Mouse (Mus musculus) thymus, adult 2 months (tissue): ENCODE measurements around the gene Gm3336.

Experiments used
- CTCF ChIP-seq: fragments of 200-500 bp; IDR thresholded peaks from 2 replicates; pipeline ENCODE4 v1.5.1; 2012; ENCODE audit warnings: mild to moderate bottlenecking, control low read depth, low read length, moderate library complexity, borderline replicate concordance; ENCODE audit not compliant: control insufficient read depth, poor library complexity, insufficient read depth; ENCODE audit errors: extremely low read depth
- POLR2A ChIP-seq: fragments of 200-500 bp; IDR thresholded peaks from 2 replicates; pipeline ENCODE4 v1.6.1; 2012; ENCODE audit warnings: mild to moderate bottlenecking, low read length, control low read depth, moderate library complexity; ENCODE audit not compliant: control insufficient read depth, poor library complexity, insufficient read depth; ENCODE audit errors: extremely low read depth

DNA sequence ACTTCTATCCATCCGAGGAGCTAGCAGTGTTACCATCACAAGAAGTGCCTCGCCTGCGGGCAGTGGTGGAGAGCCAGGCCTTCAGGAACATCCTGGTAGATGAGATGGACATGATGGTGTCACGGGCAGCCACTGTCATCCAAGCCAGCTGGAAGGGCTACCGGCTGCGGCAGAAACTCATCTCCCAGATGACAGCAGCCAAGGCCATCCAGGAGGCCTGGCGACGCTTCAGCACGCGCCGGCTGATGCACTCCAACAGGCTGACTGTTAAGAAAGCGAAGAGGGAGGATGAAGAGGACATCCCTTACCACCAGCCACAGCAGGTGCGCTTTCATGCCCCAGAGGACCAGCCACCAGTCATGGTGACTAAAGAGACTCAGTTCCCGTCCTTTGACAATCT, 10.1 kb upstream of the Gm3336 start:
- TF ChIP-seq CTCF (no peak), POLR2A (no peak)
